Mouse (Mus musculus) brain, embryonic 14.5 days (tissue): ENCODE data around the gene Bmi1.

Experiments
- CTCF ChIP-seq: fragments of 200-500 bp; IDR thresholded peaks from 2 replicates; pipeline ENCODE4 v1.5.1; 2012; ENCODE audit warnings: inconsistent platforms, mild to moderate bottlenecking, moderate library complexity, borderline replicate concordance; ENCODE audit not compliant: insufficient read depth, insufficient read length; ENCODE audit errors: extremely low read depth
- POLR2A ChIP-seq: fragments of 200-500 bp; IDR thresholded peaks from 2 replicates; pipeline ENCODE4 v1.6.1; 2012; ENCODE audit warnings: mild to moderate bottlenecking, inconsistent platforms, borderline replicate concordance; ENCODE audit not compliant: poor library complexity, insufficient read depth, insufficient read length, severe bottlenecking; ENCODE audit errors: extremely low read depth

DNA sequence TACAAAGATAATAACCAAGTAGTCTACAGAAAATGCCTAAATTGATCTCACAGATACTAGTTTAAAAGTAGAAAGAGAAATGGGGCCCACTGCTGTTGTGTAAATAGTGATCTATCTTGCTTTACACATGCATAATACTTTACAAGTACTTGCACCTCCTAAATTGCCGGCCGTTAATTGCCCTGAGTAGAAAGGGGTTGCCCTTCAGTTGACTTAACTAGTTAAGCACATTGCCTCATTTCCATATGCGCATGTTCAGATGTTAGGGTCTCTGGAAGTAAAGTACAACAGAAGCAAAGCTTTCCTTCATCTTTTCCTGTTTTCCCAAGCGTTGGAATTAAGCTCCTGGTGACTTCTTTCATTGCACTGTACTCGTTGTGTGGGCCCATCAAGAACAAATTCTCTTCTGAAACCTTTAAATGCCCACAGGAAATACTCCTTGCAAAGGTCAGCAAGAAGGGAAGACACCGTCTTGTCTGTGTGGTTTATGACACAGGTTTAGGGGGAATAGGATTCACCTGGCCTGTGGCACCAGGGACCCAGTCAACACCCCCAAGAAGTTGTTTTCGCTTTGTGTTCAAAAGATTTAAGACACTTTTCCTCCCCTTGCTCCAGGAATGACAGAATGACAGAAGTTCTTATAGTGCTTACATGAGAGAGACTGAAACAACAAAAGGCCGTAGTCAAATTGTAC is 10.2 kb downstream of the Bmi1 start:
- no peak for TF ChIP-seq CTCF
- TF ChIP-seq POLR2A, result no peak
